Mouse (Mus musculus): ENCODE measurements at regions not wholly inside any gene's neighbourhood (a gene's known extent, or its start where the extent isn't known, plus 50 kb on each side); places are given as distances from the start of the nearest gene placed in this dataset.
A peak's percentile ranks its signal among the peaks of the same experiment; 100 is the strongest.

GRCm38 (mm10) chr5:54254005-54254404 lies 255.7 kb downstream of the Stim2 start:
- DNase-seq (ENCODE audit: low read depth, low spot score) = no peak

DNA sequence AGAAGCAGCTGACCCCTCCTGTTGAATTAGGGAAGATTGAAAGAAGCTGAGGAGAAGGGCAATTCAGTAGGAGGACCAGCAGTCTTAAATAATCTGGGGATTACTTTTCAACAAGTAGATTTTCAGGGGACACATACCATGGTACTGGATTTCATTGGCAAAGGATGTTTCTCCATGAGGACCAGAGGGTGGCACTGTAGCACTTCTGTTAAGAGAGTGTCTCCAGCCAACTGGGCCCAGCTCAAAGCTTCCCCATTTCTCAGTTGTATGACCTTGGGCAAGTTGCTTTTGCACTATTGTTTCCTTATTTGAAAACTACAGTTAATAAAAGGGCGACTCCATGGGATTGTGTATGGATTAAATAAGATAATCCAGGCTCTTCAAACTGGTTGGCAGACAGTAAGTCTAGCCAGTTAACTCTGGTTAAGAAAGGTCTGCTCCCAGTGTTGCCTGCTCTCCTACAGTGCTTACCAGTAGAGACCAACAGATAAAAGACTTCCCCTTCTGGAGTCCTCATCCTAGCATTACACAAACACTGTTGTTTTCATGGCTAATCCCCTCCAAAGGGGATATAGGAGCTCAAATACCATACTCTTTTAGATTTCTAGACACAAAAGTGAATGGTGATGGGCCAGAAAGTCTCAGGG lies 259.9 kb downstream of the Stim2 start:
- DNase-seq (ENCODE audit: low read depth, low spot score) = peak; percentile 32

GRCm38 (mm10) chr5:54264867-54265434 lies 266.7 kb downstream of the Stim2 start:
- no peak for DNase-seq (ENCODE audit: low read depth, low spot score)

GRCm38 (mm10) chr5:54267905-54268590 lies 269.7 kb downstream of the Stim2 start:
- DNase-seq (ENCODE audit: low read depth, low spot score) = no peak

DNA sequence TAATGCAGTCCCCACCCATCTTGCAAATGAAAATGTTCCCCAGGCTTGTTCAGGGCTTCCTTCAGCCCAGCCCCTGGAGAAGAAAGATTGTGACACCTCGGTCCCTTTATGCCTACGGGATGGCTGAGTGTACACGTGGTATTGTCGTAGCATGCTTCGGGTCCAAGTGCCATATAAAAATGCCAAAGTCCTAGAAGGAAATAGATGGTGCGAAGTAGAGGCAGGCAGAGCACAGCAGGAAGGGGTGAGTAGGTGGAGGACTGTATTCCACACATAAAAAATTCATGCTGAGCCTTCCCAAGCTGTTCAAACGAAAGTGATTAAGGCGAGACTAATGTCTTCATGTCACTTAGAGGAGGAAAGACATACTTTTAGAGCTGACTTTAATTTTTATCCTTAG lies 281.1 kb downstream of the Stim2 start:
- DNase-seq (ENCODE audit: low read depth, low spot score) = no peak

- DNase-seq (ENCODE audit: low read depth, low spot score) = no peak
Observed at GRCm38 (mm10) chr5:54280670-54281069, 282.4 kb downstream of the Stim2 start.

DNA sequence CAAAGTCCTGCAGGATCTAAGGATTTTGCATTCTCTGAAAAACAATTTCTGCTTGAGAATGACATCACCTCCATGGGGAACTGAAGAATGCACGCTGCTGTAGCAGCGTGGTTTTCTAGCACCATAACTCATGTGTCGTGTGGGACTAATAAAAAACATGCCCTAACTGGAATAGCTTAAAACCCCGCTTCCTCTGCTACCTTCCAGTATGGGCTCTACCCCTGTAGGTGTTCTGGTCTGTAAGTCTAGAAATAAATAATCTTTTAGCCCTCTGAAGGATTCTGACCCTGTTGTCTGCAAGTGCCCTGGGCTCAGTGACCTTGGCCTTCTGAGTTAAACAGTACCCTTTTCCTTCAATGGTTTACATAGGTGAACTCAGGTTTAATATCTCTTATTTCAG lies 282.8 kb downstream of the Stim2 start:
- DNase-seq (ENCODE audit: low read depth, low spot score) = no peak

GRCm38 (mm10) chr5:54290372-54291080 lies 292.2 kb downstream of the Stim2 start:
- no peak for DNase-seq (ENCODE audit: low read depth, low spot score)

- DNase-seq (ENCODE audit: low read depth, low spot score) = no peak
Observed at GRCm38 (mm10) chr5:54291940-54292339, 293.6 kb downstream of the Stim2 start.

DNA sequence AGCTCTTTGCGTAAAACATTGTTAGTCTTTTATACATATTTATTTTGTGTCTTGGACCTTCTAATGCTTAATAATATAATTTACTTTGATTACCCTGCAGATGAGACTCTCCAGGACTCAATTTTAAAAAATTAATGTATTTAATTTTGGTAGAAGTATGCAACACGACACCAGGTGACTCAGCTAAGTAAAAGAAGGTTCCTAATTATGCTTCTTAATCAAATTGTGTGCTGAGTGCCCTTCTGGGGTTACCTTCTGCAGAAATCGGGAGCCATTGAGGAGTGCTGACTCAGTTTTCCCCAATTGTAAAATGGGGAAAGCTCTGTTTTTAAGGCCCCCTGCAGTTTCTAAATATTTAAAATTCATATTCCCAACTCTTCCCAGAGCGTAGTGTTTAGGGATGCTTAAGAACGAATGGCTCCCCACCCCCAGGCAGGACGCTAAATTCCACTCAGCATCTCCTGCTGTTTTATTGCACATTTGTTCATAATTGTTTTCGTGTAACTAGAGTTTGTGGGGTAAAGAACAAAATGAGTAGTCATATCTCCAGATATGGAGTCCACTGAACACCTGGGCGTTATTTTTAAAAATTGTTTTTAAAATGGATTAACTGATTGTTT lies 315.5 kb downstream of the Stim2 start:
- DNase-seq (ENCODE audit: low read depth, low spot score) = no peak

- DNase-seq (ENCODE audit: low read depth, low spot score) = no peak
Observed at GRCm38 (mm10) chr5:54330415-54330814, 332.1 kb downstream of the Stim2 start.

DNA sequence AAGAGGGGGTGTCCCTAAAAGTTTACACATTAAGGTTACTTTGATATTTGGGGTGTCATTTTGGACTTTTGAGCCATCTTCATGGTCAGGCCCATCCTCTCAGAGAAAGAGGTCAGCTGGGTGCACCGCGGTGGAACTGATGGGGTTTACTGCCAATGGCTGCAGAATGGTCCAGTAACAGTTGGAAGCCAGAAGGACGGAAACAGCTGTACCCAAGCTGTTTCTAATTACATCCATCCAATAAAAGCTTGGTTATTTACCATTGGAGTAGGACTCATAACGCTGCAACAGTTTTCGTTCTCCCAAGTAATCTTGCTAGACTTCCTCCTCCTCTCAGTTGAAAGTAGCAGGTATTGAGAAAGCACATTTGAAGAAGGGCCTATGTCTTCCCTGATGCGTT lies 344.7 kb downstream of the Stim2 start:
- no peak for DNase-seq (ENCODE audit: low read depth, low spot score)

GRCm38 (mm10) chr5:54343432-54343831 lies 345.1 kb downstream of the Stim2 start:
- DNase-seq (ENCODE audit: low read depth, low spot score) = no peak

GRCm38 (mm10) chr5:54348820-54349596 lies 350.7 kb downstream of the Stim2 start:
- DNase-seq (ENCODE audit: low read depth, low spot score) = no peak

- no peak for DNase-seq (ENCODE audit: low read depth, low spot score)
Observed at GRCm38 (mm10) chr5:54349775-54350332, 351.6 kb downstream of the Stim2 start.

- no peak for DNase-seq (ENCODE audit: low read depth, low spot score)
Observed at GRCm38 (mm10) chr5:54356105-54356504, 357.8 kb downstream of the Stim2 start.

GRCm38 (mm10) chr5:54357501-54357900 lies 359.2 kb downstream of the Stim2 start:
- no peak for DNase-seq (ENCODE audit: low read depth, low spot score)

- no peak for DNase-seq (ENCODE audit: low read depth, low spot score)
Observed at GRCm38 (mm10) chr5:54358221-54358620, 359.9 kb downstream of the Stim2 start.
